Mouse (Mus musculus): ENCODE measurements around the gene Kpna3. TPM values are rescaled to one million over a fixed set of nuclear protein-coding genes. Genes with fewer than 3 reads are reported as not detected.
A peak's percentile ranks its signal among the peaks of the same experiment; 100 is the strongest.

The Kpna3 gene
- total RNA-seq, 2 experiments from 2014 or later, result 67.5 to 71.4 TPM

GRCm38 (mm10) chr14:61405761-61406160 is 33.9 kb downstream of the Kpna3 start:
- no peak for DNase-seq (ENCODE audit: extremely low spot score in 1 of 2, low spot score in 1 of 2)

GRCm38 (mm10) chr14:61404941-61405340 is 34.7 kb downstream of the Kpna3 start:
- DNase-seq (ENCODE audit: extremely low spot score in 1 of 2, low spot score in 1 of 2), result no peak

- DNase-seq (ENCODE audit: extremely low spot score in 1 of 2, low spot score in 1 of 2), result no peak
Observed at GRCm38 (mm10) chr14:61394745-61395144, 44.9 kb downstream of the Kpna3 start.

- DNase-seq (ENCODE audit: extremely low spot score in 1 of 2, low spot score in 1 of 2), result no peak
Observed at GRCm38 (mm10) chr14:61390586-61390985, 49.1 kb downstream of the Kpna3 start.

GRCm38 (mm10) chr14:61367290-61367689 is 72.4 kb downstream of the Kpna3 start:
- no peak for DNase-seq (ENCODE audit: extremely low spot score in 1 of 2, low spot score in 1 of 2)

- no peak for DNase-seq (ENCODE audit: extremely low spot score in 1 of 2, low spot score in 1 of 2)
Observed at GRCm38 (mm10) chr14:61364656-61365055, 75.0 kb downstream of the Kpna3 start.

- DNase-seq (ENCODE audit: extremely low spot score in 1 of 2, low spot score in 1 of 2), result no peak
Observed at GRCm38 (mm10) chr14:61363734-61364133, 75.9 kb downstream of the Kpna3 start.

GRCm38 (mm10) chr14:61362268-61362667 is 77.4 kb downstream of the Kpna3 start:
- no peak for DNase-seq (ENCODE audit: extremely low spot score in 1 of 2, low spot score in 1 of 2)

GRCm38 (mm10) chr14:61360981-61361511 is 78.6 kb downstream of the Kpna3 start:
- no peak for DNase-seq (ENCODE audit: extremely low spot score in 1 of 2, low spot score in 1 of 2)

- peak; percentile 78 to 82 for DNase-seq (ENCODE audit: extremely low spot score in 1 of 2, low spot score in 1 of 2)
Observed at GRCm38 (mm10) chr14:61360131-61360980, 79.3 kb downstream of the Kpna3 start, which contains the start of gene Ebpl. TSS of gene Ebpl (minus strand) at chr14:61360439.

GRCm38 (mm10) chr14:61354251-61355235 is 85.1 kb downstream of the Kpna3 start:
- no peak for DNase-seq (ENCODE audit: extremely low spot score in 1 of 2, low spot score in 1 of 2)

- no peak for DNase-seq (ENCODE audit: extremely low spot score in 1 of 2, low spot score in 1 of 2)
Observed at GRCm38 (mm10) chr14:61350808-61351207, 88.9 kb downstream of the Kpna3 start.

GRCm38 (mm10) chr14:61349876-61350275 is 89.8 kb downstream of the Kpna3 start:
- DNase-seq (ENCODE audit: extremely low spot score in 1 of 2, low spot score in 1 of 2), result no peak

- DNase-seq (ENCODE audit: extremely low spot score in 1 of 2, low spot score in 1 of 2), result peak in 1 of 2 experiments; percentile 30
Observed at GRCm38 (mm10) chr14:61346827-61347698, 92.6 kb downstream of the Kpna3 start.

- no peak for DNase-seq (ENCODE audit: extremely low spot score in 1 of 2, low spot score in 1 of 2)
Observed at GRCm38 (mm10) chr14:61344590-61344989, 95.1 kb downstream of the Kpna3 start.

GRCm38 (mm10) chr14:61339381-61339780 is 100.3 kb downstream of the Kpna3 start:
- DNase-seq (ENCODE audit: extremely low spot score in 1 of 2, low spot score in 1 of 2), result no peak

GRCm38 (mm10) chr14:61330996-61331561 is 108.6 kb downstream of the Kpna3 start:
- DNase-seq (ENCODE audit: extremely low spot score in 1 of 2, low spot score in 1 of 2), result peak; percentile 70 to 94

GRCm38 (mm10) chr14:61330591-61330990 is 109.1 kb downstream of the Kpna3 start:
- DNase-seq (ENCODE audit: extremely low spot score in 1 of 2, low spot score in 1 of 2), result peak; percentile 39 to 56
